Comparison of ENCODE assay signal across 14 mouse cellular contexts in genomic region chr9:110736362-110736761, GRCm38 (mm10). TPM values are rescaled to one million over a fixed set of nuclear protein-coding genes. Genes with fewer than 3 reads are reported as not detected.
DNase-seq lines count a peak whose midpoint lies in the region; ATAC-seq lines count a peak whose summit lies in the region.
"Had no signal": no experiment of that assay in that cellular context is flagged by ENCODE, and none has a peak within 500 bp of the region (broad histone marks: within the 10 kb centered on the region; RNA-seq: fewer than 3 reads in every experiment).

No protein-coding gene starts in this region.

- peaks cover 35% of the 10 kb centered on the region for H3K4me1 ChIP-seq in hindbrain, embryonic 13.5 days (replicated peaks)
- peaks cover 11% of the 10 kb centered on the region for H3K4me1 ChIP-seq in hindbrain, embryonic 16.5 days (ENCODE audit: control insufficient read depth, insufficient read depth, low read depth, low read length)
- H3K4me1 ChIP-seq in embryonic facial prominence, embryonic 10.5 days: peaks cover 79% of the 10 kb centered on the region
- H3K4me1 ChIP-seq in intestine, embryonic 16.5 days (ENCODE audit: control insufficient read depth, insufficient read depth, low read length): peaks cover 34% of the 10 kb centered on the region

- 34% methylated on average over 9 of the region's 9 CpGs for WGBS in hindbrain, embryonic 13.5 days
- WGBS in hindbrain, embryonic 16.5 days: 45% methylated on average over 9 of the region's 9 CpGs
- 34% methylated on average over 9 of the region's 9 CpGs for WGBS in embryonic facial prominence, embryonic 10.5 days
- 50% methylated on average over 9 of the region's 9 CpGs for WGBS in intestine, embryonic 16.5 days

- no peak overlapping the region for H3K4me2 ChIP-seq in hindbrain, embryonic 13.5 days
- H3K4me2 ChIP-seq in hindbrain, embryonic 16.5 days (ENCODE audit: low read length): no peak overlapping the region
- H3K4me2 ChIP-seq in intestine, embryonic 16.5 days (ENCODE audit: low read depth, low read length): no peak overlapping the region

- no peak for ATAC-seq in hindbrain, embryonic 13.5 days (ENCODE audit: low FRiP score)
- no peak; the same call in 1 of the 2 replicates for ATAC-seq in hindbrain, embryonic 16.5 days
- no peak for ATAC-seq in intestine, embryonic 16.5 days

- H3K9me3 ChIP-seq in hindbrain, embryonic 13.5 days: no peaks in the 10 kb centered on the region
- no peaks in the 10 kb centered on the region for H3K9me3 ChIP-seq in hindbrain, embryonic 16.5 days (ENCODE audit: control insufficient read depth, low read length)
- no peaks in the 10 kb centered on the region for H3K9me3 ChIP-seq in embryonic facial prominence, embryonic 10.5 days
- no peaks in the 10 kb centered on the region for H3K9me3 ChIP-seq in intestine, embryonic 16.5 days (ENCODE audit: control insufficient read depth, low read length)

- no peaks in the 10 kb centered on the region for H3K36me3 ChIP-seq in hindbrain, embryonic 13.5 days
- no peaks in the 10 kb centered on the region for H3K36me3 ChIP-seq in hindbrain, embryonic 16.5 days (ENCODE audit: control insufficient read depth, insufficient read depth, low read length)
- peaks cover 27% of the 10 kb centered on the region for H3K36me3 ChIP-seq in embryonic facial prominence, embryonic 10.5 days (replicated peaks)
- no peaks in the 10 kb centered on the region for H3K36me3 ChIP-seq in intestine, embryonic 16.5 days (ENCODE audit: control insufficient read depth, insufficient read depth, low read length)

- peak; percentile 21 for DNase-seq in Muller cell, postnatal 12 days (ENCODE audit: inconsistent ontology term)
- DNase-seq in embryonic facial prominence, embryonic 10.5 days (ENCODE audit: low spot score): no peak
- DNase-seq in kidney, postnatal 14 days: peak; percentile 44
- no peak for DNase-seq in right cerebral cortex, adult 2 months (ENCODE audit: low spot score in 2 of 2)
- DNase-seq: adrenal gland, adult 2 months; gastrocnemius, postnatal 36 days; heart, postnatal 4 days; lung, postnatal 36 days; right cerebral cortex, postnatal 14 days; thymus, postnatal 25 days had no signal

- H3K27ac ChIP-seq in hindbrain, embryonic 13.5 days: no peak overlapping the region
- no peak overlapping the region for H3K27ac ChIP-seq in hindbrain, embryonic 16.5 days (ENCODE audit: low read depth, low read length)
- peak overlapping the region; percentile 26 for H3K27ac ChIP-seq in embryonic facial prominence, embryonic 10.5 days (replicated peaks)
- no peak overlapping the region for H3K27ac ChIP-seq in intestine, embryonic 16.5 days (ENCODE audit: low read length)
- H3K27ac ChIP-seq: liver, embryonic 14.5 days had no signal

- peaks cover 45% of the 10 kb centered on the region for H3K27me3 ChIP-seq in hindbrain, embryonic 13.5 days
- H3K27me3 ChIP-seq in hindbrain, embryonic 16.5 days (replicated peaks; ENCODE audit: control insufficient read depth, insufficient read depth, low read length): peaks cover 12% of the 10 kb centered on the region
- H3K27me3 ChIP-seq in embryonic facial prominence, embryonic 10.5 days (replicated peaks; ENCODE audit: low read depth, poor library complexity, severe bottlenecking): peaks cover 63% of the 10 kb centered on the region
- H3K27me3 ChIP-seq in intestine, embryonic 16.5 days (replicated peaks; ENCODE audit: control insufficient read depth, insufficient read depth, low read length): 0 out of 2 replicates have a peak, but pooled peaks cover 4% of the 10 kb centered on the region

- no peak overlapping the region for H3K4me3 ChIP-seq in hindbrain, embryonic 13.5 days
- no peak overlapping the region for H3K4me3 ChIP-seq in hindbrain, embryonic 16.5 days (ENCODE audit: low read length)
- H3K4me3 ChIP-seq in embryonic facial prominence, embryonic 10.5 days: 0 out of 2 replicates have a peak overlapping the region, but pooled peaks have one; percentile 14
- H3K4me3 ChIP-seq in intestine, embryonic 16.5 days (ENCODE audit: low read length): no peak overlapping the region

- H3K9ac ChIP-seq in hindbrain, embryonic 13.5 days: peak overlapping the region; percentile 29; the same call in 1 of the 2 replicates
- no peak overlapping the region for H3K9ac ChIP-seq in hindbrain, embryonic 16.5 days (ENCODE audit: low read depth, low read length)
- H3K9ac ChIP-seq in intestine, embryonic 16.5 days (ENCODE audit: low read depth, low read length): no peak overlapping the region
- H3K9ac ChIP-seq: liver, embryonic 14.5 days had no signal

RNA-seq across cellular contexts. Expression of gene Myl3, which starts 5.3 kb away (rescaled TPM):
- polyA plus RNA-seq in hindbrain, embryonic 13.5 days (2015; fragmentation: Nextera tagmentation; extraction: Ambion mirVana): 1.4 and 3.8 TPM in 2 replicates
- 1.1 and 2.3 TPM in 2 replicates for polyA plus RNA-seq in hindbrain, embryonic 16.5 days (2015; fragmentation: Nextera tagmentation; extraction: Ambion mirVana)
- polyA plus RNA-seq in embryonic facial prominence, embryonic 10.5 days (2016; fragmentation: Nextera tagmentation; extraction: Ambion mirVana): 0.86 and 4.4 TPM in 2 replicates
- polyA plus RNA-seq in intestine, embryonic 16.5 days (2015; fragmentation: Nextera tagmentation; extraction: Ambion mirVana): 0.67 and 0.71 TPM in 2 replicates
- polyA plus RNA-seq: adrenal gland, adult 2 months had no signal

RNA-seq across cellular contexts. Expression of gene Pth1r, which starts 10.6 kb away (rescaled TPM):
- polyA plus RNA-seq in hindbrain, embryonic 13.5 days (2015; fragmentation: Nextera tagmentation; extraction: Ambion mirVana): 13.7 and 13.8 TPM in 2 replicates
- 12.3 and 13.6 TPM in 2 replicates for polyA plus RNA-seq in hindbrain, embryonic 16.5 days (2015; fragmentation: Nextera tagmentation; extraction: Ambion mirVana)
- polyA plus RNA-seq in embryonic facial prominence, embryonic 10.5 days (2016; fragmentation: Nextera tagmentation; extraction: Ambion mirVana): 39.2 and 46.3 TPM in 2 replicates
- polyA plus RNA-seq in intestine, embryonic 16.5 days (2015; fragmentation: Nextera tagmentation; extraction: Ambion mirVana): 15.4 and 16.4 TPM in 2 replicates

Comparison
In these comparisons a context has a peak if more than half of its experiments do, and no peak if none do; other contexts are left out.
1. DNase-seq: peak in Muller cell, postnatal 12 days (single experiment) and kidney, postnatal 14 days (single experiment); none in embryonic facial prominence, embryonic 10.5 days (single experiment) and right cerebral cortex, adult 2 months (0 of 2).